Mouse (Mus musculus) kidney, adult 2 months (tissue): ENCODE measurements at regions not wholly inside any gene's neighbourhood (a gene's known extent, or its start where the extent isn't known, plus 50 kb on each side); places are given as distances from the start of the nearest gene placed in this dataset.

ENCODE experiments used
- CTCF ChIP-seq: fragments of 200-500 bp; conservative IDR thresholded peaks from 2 replicates; pipeline ENCODE4 v1.5.1; 2011; ENCODE audit warnings: low read depth, mild to moderate bottlenecking, control low read depth, low read length, moderate library complexity, mixed read lengths; ENCODE audit not compliant: insufficient read depth, insufficient read length
- POLR2A ChIP-seq: fragments of 200-500 bp; IDR thresholded peaks from one replicate; pipeline ENCODE4 v1.6.1; 2011; ENCODE audit warnings: low read depth, low read length, control low read depth

DNA sequence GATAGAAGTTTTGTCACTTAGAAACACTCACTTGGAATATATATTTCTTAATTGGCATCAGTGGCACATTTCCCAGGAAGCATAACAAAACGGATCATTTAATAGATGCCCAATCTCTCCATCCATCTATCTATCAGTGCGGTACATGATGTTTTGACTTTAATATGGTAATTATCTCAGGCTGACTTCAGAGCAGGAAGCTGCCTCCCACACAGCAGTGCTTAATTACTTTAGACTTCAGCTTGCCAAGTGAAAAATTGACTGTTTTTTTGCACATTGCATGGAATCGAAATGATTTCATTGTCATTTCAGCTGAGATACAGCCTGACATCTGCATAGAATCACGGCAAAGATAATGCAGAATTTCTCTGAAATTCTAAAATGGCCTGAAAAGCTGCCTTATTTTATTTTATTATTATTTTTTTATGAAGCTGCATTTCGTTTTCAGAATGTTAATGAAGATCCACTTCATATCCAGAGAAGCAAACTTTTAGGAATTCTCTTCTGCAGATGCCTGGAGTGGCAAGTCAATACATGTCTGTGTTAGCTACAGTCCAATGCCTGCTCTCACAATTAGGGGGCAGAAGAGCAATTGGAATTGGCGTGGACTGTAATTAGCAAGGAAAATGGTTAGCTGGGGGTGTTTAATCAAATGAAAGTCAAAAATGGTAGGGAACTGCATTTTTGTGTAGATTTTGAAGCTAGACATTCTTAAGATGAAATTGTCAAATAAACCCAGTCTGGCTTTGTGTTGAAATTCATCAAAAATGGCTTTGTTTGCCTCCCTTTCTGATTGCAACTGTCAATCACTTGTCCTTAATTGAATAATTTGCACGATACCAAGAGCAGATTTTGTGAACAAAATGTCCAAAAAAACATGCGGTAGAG is 240.3 kb downstream of the Ttll7 start:
- TF ChIP-seq CTCF (no peak), POLR2A (no peak)
